ENCODE assay signal across 22 mouse cellular contexts in genomic region chr7:139556746-139557526, GRCm38 (mm10). TPM values are rescaled to one million over a fixed set of nuclear protein-coding genes. Genes with fewer than 3 reads are reported as not detected.
A peak's percentile ranks its signal among the peaks of the same experiment; 100 is the strongest.
DNase-seq lines count a peak whose midpoint lies in the region; ATAC-seq and TF ChIP-seq lines count a peak whose summit lies in the region.
"Had no signal": no experiment of that assay in that cellular context is flagged by ENCODE, and none has a peak within 500 bp of the region (broad histone marks: within the 10 kb centered on the region; RNA-seq: fewer than 3 reads in every experiment).

No protein-coding gene starts in this region.

- H3K4me2 ChIP-seq in hindbrain, embryonic 11.5 days (replicated peaks; ENCODE audit: low read depth, low read length), result no peak overlapping the region
- no peak overlapping the region for H3K4me2 ChIP-seq in hindbrain, embryonic 14.5 days (replicated peaks)
- no peak overlapping the region for H3K4me2 ChIP-seq in midbrain, embryonic 12.5 days (replicated peaks)
- no peak overlapping the region for H3K4me2 ChIP-seq in midbrain, postnatal 0 days (ENCODE audit: low read depth, low read length, poor library complexity, severe bottlenecking)
- H3K4me2 ChIP-seq: heart, embryonic 15.5 days; liver, embryonic 13.5 days had no signal

- H3K4me3 ChIP-seq in hindbrain, embryonic 11.5 days (ENCODE audit: low read depth, low read length), result no peak overlapping the region
- H3K4me3 ChIP-seq in hindbrain, embryonic 14.5 days (replicated peaks; ENCODE audit: low read length), result no peak overlapping the region
- H3K4me3 ChIP-seq in midbrain, embryonic 12.5 days, result no peak overlapping the region
- no peak overlapping the region for H3K4me3 ChIP-seq in midbrain, postnatal 0 days (ENCODE audit: low read depth, low read length)
- H3K4me3 ChIP-seq: heart, embryonic 15.5 days; limb, embryonic 10.5 days; liver, embryonic 13.5 days had no signal

- peak; percentile 41 for DNase-seq in embryo, embryonic 10 days (ENCODE audit: low spot score)
- no peak for DNase-seq in embryo, embryonic 9.5 days (ENCODE audit: extremely low spot score)
- DNase-seq in hindbrain, embryonic 11.5 days (ENCODE audit: low spot score), result peak; percentile 19
- DNase-seq in hindbrain, embryonic 14.5 days (ENCODE audit: low spot score), result no peak
- no peak for DNase-seq in midbrain, postnatal 0 days (ENCODE audit: low spot score)
- no peak for DNase-seq in urinary bladder, postnatal 14 days (ENCODE audit: low spot score)
- DNase-seq in right cerebral cortex, postnatal 10 days (ENCODE audit: low spot score in 2 of 2), result no peak
- DNase-seq: adrenal gland, postnatal 10 days; cerebellum, postnatal 10 days; gastrocnemius, postnatal 14 days; heart, adult 18-20 months; heart, postnatal 4 days; layer of hippocampus, adult 9-11 months; liver, embryonic 13.5 days; right cerebral cortex, postnatal 25 days; thymus, postnatal 36 days had no signal

- peaks cover 55% of the 10 kb centered on the region for H3K27me3 ChIP-seq in hindbrain, embryonic 11.5 days (ENCODE audit: control insufficient read depth, insufficient read depth, low read length)
- H3K27me3 ChIP-seq in hindbrain, embryonic 14.5 days (ENCODE audit: control insufficient read depth, insufficient read depth, low read length), result peaks cover 73% of the 10 kb centered on the region
- peaks cover 89% of the 10 kb centered on the region for H3K27me3 ChIP-seq in midbrain, embryonic 12.5 days
- H3K27me3 ChIP-seq in midbrain, postnatal 0 days (ENCODE audit: insufficient read depth, low read length), result 0 out of 2 replicates have a peak, but pooled peaks cover 9% of the 10 kb centered on the region
- H3K27me3 ChIP-seq: heart, embryonic 15.5 days; liver, embryonic 13.5 days; Patski had no signal

- WGBS in hindbrain, embryonic 11.5 days, result 28% methylated on average over 10 of the region's 10 CpGs
- 25% methylated on average over 10 of the region's 10 CpGs for WGBS in hindbrain, embryonic 14.5 days
- WGBS in midbrain, embryonic 12.5 days, result 12% methylated on average over 10 of the region's 10 CpGs
- WGBS in midbrain, postnatal 0 days, result 27% methylated on average over 10 of the region's 10 CpGs

- TF ChIP-seq CTCF in midbrain, postnatal 0 days (IDR thresholded peaks at IDR 0.05), result no peak

- no peaks in the 10 kb centered on the region for H3K36me3 ChIP-seq in hindbrain, embryonic 11.5 days (ENCODE audit: control insufficient read depth, insufficient read depth, low read length)
- H3K36me3 ChIP-seq in hindbrain, embryonic 14.5 days (replicated peaks; ENCODE audit: control insufficient read depth, insufficient read depth), result 0 out of 2 replicates have a peak, but pooled peaks cover 3% of the 10 kb centered on the region
- no peaks in the 10 kb centered on the region for H3K36me3 ChIP-seq in midbrain, embryonic 12.5 days
- H3K36me3 ChIP-seq in midbrain, postnatal 0 days (ENCODE audit: insufficient read depth, low read length), result peaks cover 5% of the 10 kb centered on the region
- H3K36me3 ChIP-seq: limb, embryonic 10.5 days had no signal

- H3K27ac ChIP-seq in hindbrain, embryonic 11.5 days (ENCODE audit: low read depth, low read length), result 0 out of 2 replicates have a peak overlapping the region, but pooled peaks have one; percentile 42
- H3K27ac ChIP-seq in hindbrain, embryonic 14.5 days, result no peak overlapping the region
- H3K27ac ChIP-seq in midbrain, embryonic 12.5 days (replicated peaks), result no peak overlapping the region
- no peak overlapping the region for H3K27ac ChIP-seq in midbrain, postnatal 0 days (ENCODE audit: low read depth, low read length)
- H3K27ac ChIP-seq: heart, embryonic 15.5 days; limb, embryonic 10.5 days; liver, embryonic 13.5 days; macrophage had no signal

- H3K4me1 ChIP-seq in hindbrain, embryonic 11.5 days (replicated peaks; ENCODE audit: control insufficient read depth, insufficient read depth, low read length), result no peaks in the 10 kb centered on the region
- no peaks in the 10 kb centered on the region for H3K4me1 ChIP-seq in hindbrain, embryonic 14.5 days (replicated peaks; ENCODE audit: control insufficient read depth, insufficient read depth, low read length)
- peaks cover 13% of the 10 kb centered on the region for H3K4me1 ChIP-seq in midbrain, embryonic 12.5 days
- H3K4me1 ChIP-seq in midbrain, postnatal 0 days (ENCODE audit: insufficient read depth, low read length), result 0 out of 2 replicates have a peak, but pooled peaks cover 3% of the 10 kb centered on the region
- H3K4me1 ChIP-seq: heart, embryonic 15.5 days; limb, embryonic 10.5 days; liver, embryonic 13.5 days had no signal

- no peak overlapping the region for H3K9ac ChIP-seq in hindbrain, embryonic 11.5 days (ENCODE audit: low read depth, low read length)
- no peak overlapping the region for H3K9ac ChIP-seq in hindbrain, embryonic 14.5 days
- H3K9ac ChIP-seq in midbrain, embryonic 12.5 days (replicated peaks), result no peak overlapping the region
- H3K9ac ChIP-seq in midbrain, postnatal 0 days (replicated peaks; ENCODE audit: low read length, poor library complexity, severe bottlenecking), result no peak overlapping the region
- H3K9ac ChIP-seq: heart, embryonic 15.5 days; liver, embryonic 13.5 days had no signal

- peak; percentile 47; the same call in 1 of the 2 replicates for ATAC-seq in hindbrain, embryonic 11.5 days (ENCODE audit: low FRiP score)
- no peak for ATAC-seq in hindbrain, embryonic 14.5 days (ENCODE audit: low FRiP score)
- peak; percentile 62 for ATAC-seq in midbrain, embryonic 12.5 days (ENCODE audit: low FRiP score, low read depth)
- ATAC-seq in midbrain, postnatal 0 days (ENCODE audit: low FRiP score), result no peak
- ATAC-seq: Patski had no signal

- H3K9me3 ChIP-seq in hindbrain, embryonic 11.5 days (ENCODE audit: control insufficient read depth, low read length), result no peaks in the 10 kb centered on the region
- no peaks in the 10 kb centered on the region for H3K9me3 ChIP-seq in hindbrain, embryonic 14.5 days (ENCODE audit: control insufficient read depth, low read length)
- no peaks in the 10 kb centered on the region for H3K9me3 ChIP-seq in midbrain, embryonic 12.5 days
- no peaks in the 10 kb centered on the region for H3K9me3 ChIP-seq in midbrain, postnatal 0 days (ENCODE audit: low read length)
- H3K9me3 ChIP-seq: heart, embryonic 15.5 days; limb, embryonic 10.5 days; liver, embryonic 13.5 days had no signal

RNA-seq across cellular contexts. Expression of gene Nkx6-2, which starts 25.7 kb away (rescaled TPM):
- polyA plus RNA-seq in hindbrain, embryonic 11.5 days (2014; fragmentation: Nextera tagmentation; extraction: Ambion mirVana), result 21.1 and 21.5 TPM in 2 replicates
- polyA plus RNA-seq in hindbrain, embryonic 14.5 days (2014; fragmentation: Nextera tagmentation; extraction: Ambion mirVana), result 13.7 and 15.1 TPM in 2 replicates
- polyA plus RNA-seq in midbrain, embryonic 12.5 days (2016; fragmentation: Nextera tagmentation; extraction: Ambion mirVana), result 17.4 and 27.4 TPM in 2 replicates
- total RNA-seq in midbrain, postnatal 0 days (2014; rRNA removed), result 8.3 and 10.0 TPM in 2 replicates
- 7.3 and 8.2 TPM in 2 replicates for polyA plus RNA-seq in midbrain, postnatal 0 days (2015; fragmentation: Nextera tagmentation; extraction: Ambion mirVana)
- total RNA-seq: adrenal gland, postnatal 10 days; gastrocnemius, postnatal 14 days had no signal
- polyA plus RNA-seq: kidney, embryonic 14.5 days; limb, embryonic 10.5 days; macrophage had no signal

Comparison
In these comparisons a context has a peak if more than half of its experiments do, and no peak if none do; other contexts are left out.
1. DNase-seq: peak in embryo, embryonic 10 days (single experiment) and hindbrain, embryonic 11.5 days (single experiment); none in embryo, embryonic 9.5 days (single experiment), hindbrain, embryonic 14.5 days (single experiment), midbrain, postnatal 0 days (single experiment), urinary bladder, postnatal 14 days (single experiment) and right cerebral cortex, postnatal 10 days (0 of 2).
2. ATAC-seq: peak in hindbrain, embryonic 11.5 days (single experiment) and midbrain, embryonic 12.5 days (single experiment); none in hindbrain, embryonic 14.5 days (single experiment) and midbrain, postnatal 0 days (single experiment).